ENCODE assay signal across 16 mouse cellular contexts in genomic region chr10:76229627-76230026, GRCm38 (mm10). TPM values are rescaled to one million over a fixed set of nuclear protein-coding genes. Genes with fewer than 3 reads are reported as not detected.
DNase-seq lines count a peak whose midpoint lies in the region; ATAC-seq and TF ChIP-seq lines count a peak whose summit lies in the region.
"Had no signal": no experiment of that assay in that cellular context is flagged by ENCODE, and none has a peak within 500 bp of the region (broad histone marks: within the 10 kb centered on the region; RNA-seq: fewer than 3 reads in every experiment).

No protein-coding gene starts in this region.

- TF ChIP-seq CTCF in hindbrain, postnatal 0 days (IDR thresholded peaks at IDR 0.05; ENCODE audit: low read depth): peak; percentile 39; the same call in 1 of the 2 replicates
- peak; percentile 51 for TF ChIP-seq CTCF in lung, postnatal 0 days (IDR thresholded peaks at IDR 0.05)
- peak; percentile 63 for TF ChIP-seq CTCF in stomach, postnatal 0 days (IDR thresholded peaks at IDR 0.05; ENCODE audit: low read depth)

- ATAC-seq in hindbrain, postnatal 0 days: no peak
- ATAC-seq in lung, postnatal 0 days: no peak
- no peak for ATAC-seq in stomach, postnatal 0 days (ENCODE audit: low FRiP score, low TSS enrichment)
- no peak for ATAC-seq in forebrain, embryonic 13.5 days
- ATAC-seq: intestine, embryonic 16.5 days; midbrain, embryonic 16.5 days had no signal

- no peak for DNase-seq in hindbrain, postnatal 0 days (ENCODE audit: low spot score)
- DNase-seq in hindbrain, embryonic 10.5 days (ENCODE audit: low spot score): no peak
- DNase-seq in lung, postnatal 0 days (ENCODE audit: low spot score): no peak
- DNase-seq in lung, postnatal 10 days: no peak
- DNase-seq in ES-E14 (ENCODE audit: low read depth, low spot score): no peak
- no peak for DNase-seq in stomach, postnatal 0 days (ENCODE audit: low spot score)
- DNase-seq: adrenal gland, postnatal 14 days; cerebellum, adult 8-10 months; gastrocnemius, postnatal 25 days; left cerebral cortex, postnatal 4 days; liver, embryonic 13.5 days; right cerebral cortex, postnatal 25 days had no signal

- in situ Hi-C loops in ES-E14 (cut with MboI; ENCODE audit: low sequenced_read_pairs in 2 of 2, unreplicated experiment in 2 of 2): no loop called here

- H3K9me3 ChIP-seq in hindbrain, postnatal 0 days (ENCODE audit: low read length): no peaks in the 10 kb centered on the region
- H3K9me3 ChIP-seq in hindbrain, embryonic 10.5 days: no peaks in the 10 kb centered on the region
- H3K9me3 ChIP-seq in lung, postnatal 0 days (ENCODE audit: low read length): no peaks in the 10 kb centered on the region
- H3K9me3 ChIP-seq in ES-E14 (ENCODE audit: control insufficient read depth, insufficient read depth, low read depth, low read length): no peaks in the 10 kb centered on the region
- H3K9me3 ChIP-seq in stomach, postnatal 0 days (ENCODE audit: control insufficient read depth, low read length): no peaks in the 10 kb centered on the region
- no peaks in the 10 kb centered on the region for H3K9me3 ChIP-seq in forebrain, embryonic 13.5 days (replicated peaks)
- H3K9me3 ChIP-seq: heart, embryonic 12.5 days; liver, embryonic 13.5 days had no signal

- no peak for TF ChIP-seq EP300 in lung, postnatal 0 days (IDR thresholded peaks at IDR 0.05)
- no peak for TF ChIP-seq EP300 in stomach, postnatal 0 days (optimal IDR thresholded peaks at IDR 0.05)

- 67% methylated on average over 1 of the region's 1 CpGs for WGBS in hindbrain, postnatal 0 days
- WGBS in hindbrain, embryonic 10.5 days: 74% methylated on average over 1 of the region's 1 CpGs
- WGBS in lung, postnatal 0 days: 59% methylated on average over 1 of the region's 1 CpGs
- WGBS in stomach, postnatal 0 days: 71% methylated on average over 1 of the region's 1 CpGs
- WGBS in forebrain, embryonic 13.5 days: 72% methylated on average over 1 of the region's 1 CpGs

- H3K4me1 ChIP-seq in hindbrain, postnatal 0 days (ENCODE audit: insufficient read depth, low read length): no peaks in the 10 kb centered on the region
- H3K4me1 ChIP-seq in hindbrain, embryonic 10.5 days (replicated peaks): no peaks in the 10 kb centered on the region
- H3K4me1 ChIP-seq in lung, postnatal 0 days (ENCODE audit: insufficient read depth, low read depth, low read length): no peaks in the 10 kb centered on the region
- no peaks in the 10 kb centered on the region for H3K4me1 ChIP-seq in ES-E14 (ENCODE audit: control insufficient read depth in 2 of 2, insufficient read depth in 2 of 2, low read length in 2 of 2, poor library complexity in 1 of 2)
- no peaks in the 10 kb centered on the region for H3K4me1 ChIP-seq in stomach, postnatal 0 days (replicated peaks; ENCODE audit: control insufficient read depth, insufficient read depth)
- H3K4me1 ChIP-seq in forebrain, embryonic 13.5 days: 0 out of 2 replicates have a peak, but pooled peaks cover 6% of the 10 kb centered on the region
- H3K4me1 ChIP-seq: heart, embryonic 12.5 days; liver, embryonic 13.5 days had no signal

- H3K9ac ChIP-seq in hindbrain, postnatal 0 days (replicated peaks; ENCODE audit: low read length): no peak overlapping the region
- H3K9ac ChIP-seq in lung, postnatal 0 days (replicated peaks; ENCODE audit: low read depth): no peak overlapping the region
- H3K9ac ChIP-seq in ES-E14 (ENCODE audit: insufficient read depth, low read depth, low read length, poor library complexity, severe bottlenecking): no peak overlapping the region
- H3K9ac ChIP-seq in stomach, postnatal 0 days (ENCODE audit: low read length): no peak overlapping the region
- H3K9ac ChIP-seq in forebrain, embryonic 13.5 days: no peak overlapping the region
- H3K9ac ChIP-seq: heart, embryonic 12.5 days; liver, embryonic 13.5 days had no signal

- H3K36me3 ChIP-seq in hindbrain, postnatal 0 days (ENCODE audit: insufficient read depth, low read length): peaks cover 16% of the 10 kb centered on the region
- peaks cover 18% of the 10 kb centered on the region for H3K36me3 ChIP-seq in hindbrain, embryonic 10.5 days
- peaks cover 7% of the 10 kb centered on the region; the same call in 1 of the 2 replicates for H3K36me3 ChIP-seq in lung, postnatal 0 days (ENCODE audit: insufficient read depth, low read length)
- H3K36me3 ChIP-seq in ES-E14 (ENCODE audit: control insufficient read depth, insufficient read depth, low read length, poor library complexity, severe bottlenecking): peaks cover 3% of the 10 kb centered on the region; the same call in 1 of the 2 replicates
- H3K36me3 ChIP-seq in stomach, postnatal 0 days (ENCODE audit: control insufficient read depth, insufficient read depth, low read length): no peaks in the 10 kb centered on the region; the same call in 1 of the 2 replicates
- peaks cover 17% of the 10 kb centered on the region for H3K36me3 ChIP-seq in forebrain, embryonic 13.5 days (ENCODE audit: poor library complexity, severe bottlenecking)
- H3K36me3 ChIP-seq: liver, embryonic 13.5 days had no signal

- H3K27me3 ChIP-seq in hindbrain, postnatal 0 days (ENCODE audit: insufficient read depth, low read length): no peaks in the 10 kb centered on the region
- H3K27me3 ChIP-seq in hindbrain, embryonic 10.5 days (ENCODE audit: insufficient read depth, poor library complexity, severe bottlenecking): no peaks in the 10 kb centered on the region
- H3K27me3 ChIP-seq in lung, postnatal 0 days (replicated peaks; ENCODE audit: insufficient read depth, low read length): no peaks in the 10 kb centered on the region
- H3K27me3 ChIP-seq in stomach, postnatal 0 days (ENCODE audit: control insufficient read depth, insufficient read depth, low read length): no peaks in the 10 kb centered on the region
- H3K27me3 ChIP-seq in forebrain, embryonic 13.5 days: no peaks in the 10 kb centered on the region
- H3K27me3 ChIP-seq: heart, embryonic 12.5 days; liver, embryonic 13.5 days had no signal

- no peak overlapping the region for H3K27ac ChIP-seq in hindbrain, postnatal 0 days
- no peak overlapping the region for H3K27ac ChIP-seq in hindbrain, embryonic 10.5 days
- H3K27ac ChIP-seq in lung, postnatal 0 days (ENCODE audit: low read length): no peak overlapping the region
- no peak overlapping the region for H3K27ac ChIP-seq in ES-E14 (ENCODE audit: insufficient read depth, low read depth, low read length, poor library complexity, severe bottlenecking)
- H3K27ac ChIP-seq in stomach, postnatal 0 days (replicated peaks): no peak overlapping the region
- no peak overlapping the region for H3K27ac ChIP-seq in forebrain, embryonic 13.5 days
- H3K27ac ChIP-seq: liver, embryonic 13.5 days had no signal

- no peak overlapping the region for H3K4me2 ChIP-seq in hindbrain, postnatal 0 days (ENCODE audit: low read depth, low read length)
- H3K4me2 ChIP-seq in lung, postnatal 0 days (replicated peaks; ENCODE audit: low read depth, low read length): no peak overlapping the region
- no peak overlapping the region for H3K4me2 ChIP-seq in stomach, postnatal 0 days (replicated peaks; ENCODE audit: low read depth)
- no peak overlapping the region for H3K4me2 ChIP-seq in forebrain, embryonic 13.5 days
- H3K4me2 ChIP-seq: heart, embryonic 12.5 days; liver, embryonic 13.5 days had no signal

- no peak overlapping the region for H3K4me3 ChIP-seq in hindbrain, postnatal 0 days (ENCODE audit: low read length)
- H3K4me3 ChIP-seq in hindbrain, embryonic 10.5 days: no peak overlapping the region
- no peak overlapping the region for H3K4me3 ChIP-seq in lung, postnatal 0 days (ENCODE audit: low read depth, low read length)
- H3K4me3 ChIP-seq in ES-E14 (ENCODE audit: insufficient read depth in 1 of 2, low read depth in 1 of 2, low read length in 2 of 2, poor library complexity in 1 of 2, severe bottlenecking in 1 of 2): no peak overlapping the region
- no peak overlapping the region for H3K4me3 ChIP-seq in stomach, postnatal 0 days (ENCODE audit: low read depth, low read length)
- H3K4me3 ChIP-seq in forebrain, embryonic 13.5 days: no peak overlapping the region
- H3K4me3 ChIP-seq: heart, embryonic 12.5 days; liver, embryonic 13.5 days had no signal

TF ChIP-seq in ES-E14, 5 proteins besides CTCF, POLR2A, EP300 and RAD21:
- TF ChIP-seq HCFC1 (IDR thresholded peaks at IDR 0.05; ENCODE audit: borderline replicate concordance, insufficient read depth, low read length): no peak
- TF ChIP-seq ZNF384 (IDR thresholded peaks at IDR 0.05; ENCODE audit: low read depth, low read length): no peak
- no peak for TF ChIP-seq CHD2 (IDR thresholded peaks at IDR 0.05; ENCODE audit: low read depth, low read length)
- peak; percentile 66; the same call in 1 of the 2 replicates for TF ChIP-seq ZC3H11A (IDR thresholded peaks at IDR 0.05; ENCODE audit: borderline replicate concordance, low read depth, low read length)
TF ChIP-seq in ES-E14: peak in this region for 1.

RNA-seq across cellular contexts. Expression of gene Prmt2, which starts 8.0 kb away (rescaled TPM):
- total RNA-seq in hindbrain, postnatal 0 days (2014; rRNA removed): 148 and 174 TPM in 2 replicates
- 245 and 250 TPM in 2 replicates for polyA plus RNA-seq in hindbrain, postnatal 0 days (2015; fragmentation: Nextera tagmentation; extraction: Ambion mirVana)
- 80.1 and 97.5 TPM in 2 replicates for polyA plus RNA-seq in hindbrain, embryonic 10.5 days (2016; fragmentation: Nextera tagmentation; extraction: Ambion mirVana)
- polyA plus RNA-seq in lung, postnatal 0 days (2015; fragmentation: Nextera tagmentation; extraction: Ambion mirVana): 50.8 and 58.8 TPM in 2 replicates
- total RNA-seq in ES-E14 (2012; rRNA removed): 15.1 and 21.5 TPM in 2 replicates
- polyA plus RNA-seq in stomach, postnatal 0 days (2015; fragmentation: Nextera tagmentation; extraction: Ambion mirVana): 26.3 and 28.0 TPM in 2 replicates
- 173 and 181 TPM in 2 replicates for polyA plus RNA-seq in forebrain, embryonic 13.5 days (2015; fragmentation: Nextera tagmentation; extraction: Ambion mirVana)

RNA-seq across cellular contexts. Expression of gene S100b, which starts 24.0 kb away (rescaled TPM):
- total RNA-seq in hindbrain, postnatal 0 days (2014; rRNA removed): 13.0 and 22.3 TPM in 2 replicates
- 25.2 and 26.7 TPM in 2 replicates for polyA plus RNA-seq in hindbrain, postnatal 0 days (2015; fragmentation: Nextera tagmentation; extraction: Ambion mirVana)
- not detected in 2 replicates for polyA plus RNA-seq in hindbrain, embryonic 10.5 days (2016; fragmentation: Nextera tagmentation; extraction: Ambion mirVana)
- 1.3 and 1.9 TPM in 2 replicates for polyA plus RNA-seq in lung, postnatal 0 days (2015; fragmentation: Nextera tagmentation; extraction: Ambion mirVana)
- not detected in 2 replicates for total RNA-seq in ES-E14 (2012; rRNA removed)
- 2.1 and 2.6 TPM in 2 replicates for polyA plus RNA-seq in stomach, postnatal 0 days (2015; fragmentation: Nextera tagmentation; extraction: Ambion mirVana)
- polyA plus RNA-seq in forebrain, embryonic 13.5 days (2015; fragmentation: Nextera tagmentation; extraction: Ambion mirVana): 0.47 TPM in 1 of 2 replicates, not detected in the other
- polyA plus RNA-seq: liver, embryonic 13.5 days had no signal
